Mouse (Mus musculus) intestine, embryonic 15.5 days (tissue): ENCODE data around the gene Yju2. TPM values are rescaled to one million over a fixed set of nuclear protein-coding genes. Genes with fewer than 3 reads are reported as not detected.
A peak's percentile ranks its signal among the peaks of the same experiment; 100 is the strongest.

Experiments used
- ATAC-seq: fragments of 200-750 bp; cut with Nextera tagmentation; 2 replicates; pipeline ENCODE4 v1.8.0; 2017; ENCODE audit warnings: moderate TSS enrichment, moderate library complexity
- H3K27ac ChIP-seq: fragments of 300-500 bp; sonication (generic); 2 replicates; pipeline ENCODE4 v1.5.1; 2015; ENCODE audit warnings: mild to moderate bottlenecking, inconsistent platforms
- H3K27me3 ChIP-seq: fragments of 300-500 bp; sonication (generic); replicated peaks from 2 replicates; pipeline ENCODE4 v1.6.1; 2015; ENCODE audit warnings: inconsistent platforms
- H3K36me3 ChIP-seq: fragments of 300-500 bp; sonication (generic); 2 replicates; pipeline ENCODE4 v1.6.1; 2015; ENCODE audit warnings: inconsistent platforms
- H3K4me1 ChIP-seq: fragments of 300-500 bp; sonication (generic); replicated peaks from 2 replicates; pipeline ENCODE4 v1.6.1; 2015; ENCODE audit warnings: inconsistent platforms
- H3K4me2 ChIP-seq: fragments of 300-500 bp; sonication (generic); replicated peaks from 2 replicates; pipeline ENCODE4 v1.6.1; 2015; ENCODE audit warnings: mild to moderate bottlenecking, inconsistent platforms
- H3K4me3 ChIP-seq: fragments of 300-500 bp; sonication (generic); replicated peaks from 2 replicates; pipeline ENCODE4 v1.5.1; 2015; ENCODE audit warnings: inconsistent platforms
- H3K9ac ChIP-seq: fragments of 300-500 bp; sonication (generic); 2 replicates; pipeline ENCODE4 v1.6.1; 2015; ENCODE audit warnings: inconsistent platforms
- H3K9me3 ChIP-seq: fragments of 300-500 bp; sonication (generic); 2 replicates; pipeline ENCODE4 v1.6.1; 2016; ENCODE audit warnings: inconsistent platforms
- whole genome bisulfite sequencing: fragments of 180-500 bp; shearing (Covaris S2); methylation state at CpG from one replicate; pipeline ENCODE4 v1.1.7; 2015; 5-methylcytosine and 5-hydroxymethylcytosine counted together
- polyA plus RNA-seq: library from polyadenylated mRNA; unstranded; fragments of >200 nt; fragmentation: Nextera tagmentation; extraction: Ambion mirVana; gene quantifications from 2 replicates; pipeline ENCODE4 v1.2.1, GENCODE M21; 2015

The Yju2 gene
- polyA plus RNA-seq, 1 experiment from 2014 or later: 21.0 TPM

- H3K4me3 ChIP-seq: no peak overlapping the region
- ATAC-seq: no peak
- 64% methylated on average over 14 of the region's 14 CpGs for WGBS
- peaks cover 36% of the 10 kb centered on the region for H3K36me3 ChIP-seq
- no peaks in the 10 kb centered on the region for H3K27me3 ChIP-seq
- H3K9me3 ChIP-seq: no peaks in the 10 kb centered on the region
- no peak overlapping the region for H3K4me2 ChIP-seq
- 0 out of 2 replicates have a peak overlapping the region, but pooled peaks have one; percentile 13 for H3K27ac ChIP-seq
- H3K9ac ChIP-seq: no peak overlapping the region
- H3K4me1 ChIP-seq: peaks cover 14% of the 10 kb centered on the region
Observed at GRCm38 (mm10) chr17:55963171-55963570, 4.3 kb downstream of the Yju2 start.

- Histone ChIP-seq H3K4me3 (no peak overlapping the region), H3K9ac (no peak overlapping the region), H3K4me2 (no peak overlapping the region), H3K36me3 (peaks cover 36% of the 10 kb centered on the region), H3K27me3 (no peaks in the 10 kb centered on the region), H3K4me1 (peaks cover 9% of the 10 kb centered on the region; the same call in 1 of the 2 replicates), H3K27ac (no peak overlapping the region), H3K9me3 (no peaks in the 10 kb centered on the region)
- 95% methylated on average over 10 of the region's 10 CpGs for WGBS
- no peak for ATAC-seq
Observed at GRCm38 (mm10) chr17:55964496-55964895, 5.6 kb downstream of the Yju2 start.

GRCm38 (mm10) chr17:55964996-55965395, 6.1 kb downstream of the Yju2 start:
- Histone ChIP-seq H3K27ac (no peak overlapping the region), H3K4me3 (no peak overlapping the region), H3K4me1 (peaks cover 6% of the 10 kb centered on the region; the same call in 1 of the 2 replicates), H3K27me3 (0 out of 2 replicates have a peak, but pooled peaks cover 4% of the 10 kb centered on the region), H3K9ac (no peak overlapping the region), H3K4me2 (no peak overlapping the region), H3K36me3 (peaks cover 36% of the 10 kb centered on the region), H3K9me3 (no peaks in the 10 kb centered on the region)
- ATAC-seq: no peak
- WGBS: 82% methylated on average over 9 of the region's 9 CpGs

- 96% methylated on average over 4 of the region's 4 CpGs for WGBS
- Histone ChIP-seq H3K9me3 (no peaks in the 10 kb centered on the region), H3K4me3 (no peak overlapping the region), H3K4me1 (peaks cover 14% of the 10 kb centered on the region), H3K36me3 (peaks cover 24% of the 10 kb centered on the region), H3K4me2 (no peak overlapping the region), H3K27me3 (peaks cover 18% of the 10 kb centered on the region; the same call in 1 of the 2 replicates), H3K27ac (no peak overlapping the region), H3K9ac (no peak overlapping the region)
- ATAC-seq: no peak
Observed at GRCm38 (mm10) chr17:55967186-55967585, 8.3 kb downstream of the Yju2 start.

- no peak for ATAC-seq
- peaks cover 22% of the 10 kb centered on the region for H3K36me3 ChIP-seq
- peaks cover 11% of the 10 kb centered on the region for H3K4me1 ChIP-seq
- H3K27ac ChIP-seq: no peak overlapping the region
- H3K4me3 ChIP-seq: no peak overlapping the region
- WGBS: 65% methylated on average over 7 of the region's 7 CpGs
- H3K4me2 ChIP-seq: no peak overlapping the region
- peaks cover 18% of the 10 kb centered on the region; the same call in 1 of the 2 replicates for H3K27me3 ChIP-seq
- H3K9me3 ChIP-seq: no peaks in the 10 kb centered on the region
- no peak overlapping the region for H3K9ac ChIP-seq
Observed at GRCm38 (mm10) chr17:55968210-55968609, 9.3 kb downstream of the Yju2 start.

GRCm38 (mm10) chr17:55969560-55969959, 10.7 kb downstream of the Yju2 start:
- no peaks in the 10 kb centered on the region for H3K9me3 ChIP-seq
- H3K4me3 ChIP-seq: no peak overlapping the region
- H3K36me3 ChIP-seq: peaks cover 19% of the 10 kb centered on the region
- H3K4me1 ChIP-seq: peaks cover 9% of the 10 kb centered on the region
- H3K27ac ChIP-seq: no peak overlapping the region
- ATAC-seq: no peak
- peaks cover 18% of the 10 kb centered on the region; the same call in 1 of the 2 replicates for H3K27me3 ChIP-seq
- H3K4me2 ChIP-seq: peak overlapping the region; percentile 86; the same call in 1 of the 2 replicates
- WGBS: 45% methylated on average over 14 of the region's 14 CpGs
- H3K9ac ChIP-seq: no peak overlapping the region

- WGBS: 9% methylated on average over 54 of the region's 55 CpGs
- Histone ChIP-seq H3K4me3 (peak within 1 kb of the TSS; percentile 45), H3K4me2 (peak within 1 kb of the TSS; percentile 86), H3K9ac (peak within 1 kb of the TSS; percentile 47), H3K36me3 (peaks cover 12% of the 10 kb centered on the region), H3K27me3 (peaks cover 18% of the 10 kb centered on the region; the same call in 1 of the 2 replicates), H3K27ac (no peak within 1 kb of the TSS), H3K9me3 (no peaks in the 10 kb centered on the region), H3K4me1 (peaks cover 9% of the 10 kb centered on the region)
- ATAC-seq: peak; percentile 53
Observed at GRCm38 (mm10) chr17:55969966-55970891, 11.3 kb downstream of the Yju2 start, which contains the start of gene Shd. TSS of gene Shd (plus strand) at chr17:55970467.

GRCm38 (mm10) chr17:55971453-55971852, 12.6 kb downstream of the Yju2 start:
- Histone ChIP-seq H3K27me3 (peaks cover 18% of the 10 kb centered on the region; the same call in 1 of the 2 replicates), H3K9ac (no peak overlapping the region), H3K4me1 (peaks cover 15% of the 10 kb centered on the region), H3K4me2 (peak overlapping the region; percentile 86; the same call in 1 of the 2 replicates), H3K36me3 (peaks cover 9% of the 10 kb centered on the region), H3K27ac (no peak overlapping the region), H3K9me3 (no peaks in the 10 kb centered on the region), H3K4me3 (peak overlapping the region; percentile 45; the same call in 1 of the 2 replicates)
- no peak for ATAC-seq
- 40% methylated on average over 22 of the region's 22 CpGs for WGBS

- H3K4me2 ChIP-seq: peak overlapping the region; percentile 33; the same call in 1 of the 2 replicates
- WGBS: 13% methylated on average over 13 of the region's 13 CpGs
- H3K4me1 ChIP-seq: peaks cover 13% of the 10 kb centered on the region
- ATAC-seq: peak; percentile 90
- H3K36me3 ChIP-seq: no peaks in the 10 kb centered on the region
- H3K9me3 ChIP-seq: no peaks in the 10 kb centered on the region
- H3K4me3 ChIP-seq: no peak overlapping the region
- H3K27me3 ChIP-seq: peaks cover 4% of the 10 kb centered on the region; the same call in 1 of the 2 replicates
- H3K9ac ChIP-seq: no peak overlapping the region
- H3K27ac ChIP-seq: no peak overlapping the region
Observed at GRCm38 (mm10) chr17:55976255-55976862, 17.5 kb downstream of the Yju2 start.

GRCm38 (mm10) chr17:55977301-55977700, 18.4 kb downstream of the Yju2 start:
- H3K36me3 ChIP-seq: no peaks in the 10 kb centered on the region
- no peak overlapping the region for H3K4me3 ChIP-seq
- WGBS: 24% methylated on average over 3 of the region's 3 CpGs
- H3K4me2 ChIP-seq: no peak overlapping the region
- no peaks in the 10 kb centered on the region for H3K27me3 ChIP-seq
- H3K27ac ChIP-seq: no peak overlapping the region
- no peaks in the 10 kb centered on the region for H3K9me3 ChIP-seq
- H3K4me1 ChIP-seq: peaks cover 12% of the 10 kb centered on the region; the same call in 1 of the 2 replicates
- ATAC-seq: no peak
- H3K9ac ChIP-seq: no peak overlapping the region

- Histone ChIP-seq H3K9ac (peak within 1 kb of the TSS; percentile 33; the same call in 1 of the 2 replicates), H3K4me3 (peak within 1 kb of the TSS; percentile 45), H3K4me2 (peak within 1 kb of the TSS; percentile 73), H3K4me1 (peaks cover 9% of the 10 kb centered on the region; the same call in 1 of the 2 replicates), H3K27me3 (no peaks in the 10 kb centered on the region), H3K27ac (no peak within 1 kb of the TSS), H3K9me3 (no peaks in the 10 kb centered on the region), H3K36me3 (no peaks in the 10 kb centered on the region)
- peak; percentile 24; the same call in 1 of the 2 replicates for ATAC-seq
- 9% methylated on average over 32 of the region's 35 CpGs for WGBS
Observed at GRCm38 (mm10) chr17:55986030-55986961, 27.4 kb downstream of the Yju2 start, which contains the start of gene Fsd1. TSS of gene Fsd1 (plus strand) at chr17:55986509.
